Mouse (Mus musculus) cortical plate, adult 2 months (tissue): ENCODE results near the gene Cir1.

Source experiments
- CTCF ChIP-seq: fragments of 200-500 bp; IDR thresholded peaks from 2 replicates; pipeline ENCODE4 v1.5.1; 2011; ENCODE audit warnings: mild to moderate bottlenecking, control low read depth, low read length; ENCODE audit not compliant: insufficient read depth; ENCODE audit errors: extremely low read depth
- POLR2A ChIP-seq: fragments of 200-500 bp; IDR thresholded peaks from 2 replicates; pipeline ENCODE4 v1.6.1; 2011; ENCODE audit warnings: mild to moderate bottlenecking, low read length, control low read depth; ENCODE audit not compliant: insufficient read depth; ENCODE audit errors: extremely low read depth

DNA sequence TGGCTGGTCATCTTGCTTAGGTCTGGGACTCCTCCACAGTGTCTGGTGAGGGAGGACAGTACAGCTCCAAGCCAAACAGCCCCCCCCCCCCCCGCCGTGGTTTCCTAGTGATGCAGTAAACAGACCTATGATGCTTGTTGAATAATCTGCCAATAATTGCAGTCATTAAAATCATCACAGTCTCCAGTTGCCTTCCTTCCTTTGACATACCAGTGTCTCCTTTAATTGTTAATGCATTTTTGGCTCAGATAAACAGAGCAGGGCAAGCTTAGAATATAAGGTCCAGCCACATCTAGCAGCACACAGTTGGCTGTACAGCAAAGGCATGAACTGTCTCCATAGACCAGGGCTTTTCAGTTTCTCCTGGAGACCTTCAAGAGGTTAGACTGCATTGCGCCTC is 45.3 kb downstream of the Cir1 start:
- no peak for TF ChIP-seq POLR2A
- TF ChIP-seq CTCF = no peak
